Mouse (Mus musculus) left cerebral cortex, postnatal 14 days (tissue): ENCODE measurements at regions not wholly inside any gene's neighbourhood (a gene's known extent, or its start where the extent isn't known, plus 50 kb on each side); places are given as distances from the start of the nearest gene placed in this dataset.
"Not testable (repeated sequence)": the region's sequence is repeated elsewhere in the genome, so short reads cannot be mapped to it uniquely, and the experiment has no call there.

Experiments
- DNase-seq, 2 experiments: peaks; one replicate each; pipeline ENCODE4 v3.0.0; 2021 to 2022; ENCODE audit warnings: low spot score in 2 of 2, mixed read lengths in 1 of 2
- intact Hi-C: fragments of 180-260 bp; cut with DNase I; formaldehyde crosslinking; loops from one replicate; pipeline ENCODE4 v1.15.1; 2025

DNA sequence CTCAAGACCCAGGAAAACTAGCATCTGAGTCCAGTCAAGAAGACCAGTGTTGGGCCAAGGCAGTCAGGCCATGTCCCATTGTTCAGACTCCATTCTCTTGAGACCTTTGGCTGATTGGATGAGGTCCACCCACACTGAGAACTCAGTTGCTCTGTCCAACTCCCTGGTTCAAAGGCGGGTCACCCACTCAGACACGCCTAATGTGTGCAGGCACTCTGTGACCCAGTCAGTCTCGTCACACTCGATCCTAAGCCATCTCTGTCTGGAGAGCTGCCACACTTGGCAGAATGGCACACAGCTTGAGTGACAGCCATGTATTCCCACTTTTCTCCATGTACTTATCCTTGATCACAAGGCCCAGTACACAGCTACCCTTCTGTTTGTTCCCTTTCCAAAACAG is 189.8 kb upstream of the Hs6st1 start:
- DNase-seq: no peak
- intact Hi-C loops: loop anchor here (10.0 kb wide), 1 partner anchor 186 kb away; the partner anchor contains the start of gene Hs6st1

- DNase-seq: peak; percentile 77 to 93
- intact Hi-C loops: loop anchor here (10.0 kb wide), 1 partner anchor 185 kb away; the partner anchor contains the start of gene Hs6st1
These were observed 188.7 kb upstream of the Hs6st1 start for GRCm38 (mm10) chr1:35879388-35880093.

- intact Hi-C loops: no loop called here
- no peak for DNase-seq
These were observed 187.5 kb upstream of the Hs6st1 start for GRCm38 (mm10) chr1:35880562-35881265.

- intact Hi-C loops: no loop called here
- no peak for DNase-seq
These were observed 186.7 kb upstream of the Hs6st1 start for GRCm38 (mm10) chr1:35881521-35881920.

DNA sequence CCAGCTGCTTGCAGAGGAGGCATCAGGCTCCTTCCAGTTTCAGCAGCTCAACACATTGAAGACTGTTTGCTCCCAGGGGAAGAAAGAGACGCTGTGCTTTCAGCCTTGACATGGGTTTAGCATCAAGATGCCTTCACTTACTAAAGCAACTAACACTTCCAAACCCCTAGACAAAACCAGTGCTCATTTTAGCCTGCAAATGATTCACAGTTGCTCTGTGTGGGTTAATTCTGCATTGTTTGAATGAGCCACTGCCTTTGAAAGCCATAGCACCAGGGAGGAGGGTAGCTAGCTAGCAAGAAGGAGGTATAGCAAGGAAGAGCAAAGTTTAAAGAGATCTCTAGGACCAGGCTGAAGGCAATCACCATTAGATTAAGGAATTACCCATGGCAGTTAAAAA is 186.1 kb upstream of the Hs6st1 start:
- DNase-seq: no peak
- intact Hi-C loops: no loop called here

DNA sequence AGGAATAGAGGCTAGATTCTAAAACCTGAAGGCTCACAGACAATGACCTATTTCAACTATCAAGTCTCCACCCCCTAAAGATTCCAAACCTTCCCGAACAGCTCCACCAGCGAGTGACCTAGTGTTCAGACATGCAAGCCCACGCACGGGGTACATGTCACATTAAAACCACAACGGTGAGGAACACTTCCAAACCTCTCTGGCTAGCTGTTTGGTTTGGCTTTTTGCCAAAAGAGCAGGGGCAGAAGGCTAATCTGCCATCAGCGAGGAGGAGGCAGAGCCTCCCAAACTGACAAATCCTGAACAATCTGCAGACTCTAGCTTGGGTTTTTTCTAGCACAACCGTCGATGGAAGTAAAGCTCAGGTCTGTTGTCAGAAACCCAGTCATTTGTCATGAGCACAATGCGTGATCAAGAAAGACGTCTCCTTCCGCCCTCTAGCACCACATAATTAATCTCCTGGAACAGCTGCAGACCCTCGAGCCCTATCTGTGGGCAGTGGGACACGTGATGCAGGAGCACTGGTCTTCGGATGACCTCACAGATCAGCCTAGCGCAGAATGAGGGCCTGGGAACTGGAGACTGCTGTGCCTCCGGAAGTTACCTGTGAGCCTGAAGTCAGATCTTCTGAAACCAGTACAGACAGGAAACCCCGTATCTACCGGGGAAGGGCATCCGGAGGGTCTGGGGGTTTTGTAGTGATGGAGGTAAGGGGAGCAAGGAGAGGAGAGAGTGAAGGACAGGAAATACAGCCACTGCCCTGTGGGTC is 178.3 kb upstream of the Hs6st1 start:
- intact Hi-C loops: no loop called here
- no peak for DNase-seq

- intact Hi-C loops: no loop called here
- DNase-seq: no peak
These were observed 177.7 kb upstream of the Hs6st1 start for GRCm38 (mm10) chr1:35890500-35890900.

DNA sequence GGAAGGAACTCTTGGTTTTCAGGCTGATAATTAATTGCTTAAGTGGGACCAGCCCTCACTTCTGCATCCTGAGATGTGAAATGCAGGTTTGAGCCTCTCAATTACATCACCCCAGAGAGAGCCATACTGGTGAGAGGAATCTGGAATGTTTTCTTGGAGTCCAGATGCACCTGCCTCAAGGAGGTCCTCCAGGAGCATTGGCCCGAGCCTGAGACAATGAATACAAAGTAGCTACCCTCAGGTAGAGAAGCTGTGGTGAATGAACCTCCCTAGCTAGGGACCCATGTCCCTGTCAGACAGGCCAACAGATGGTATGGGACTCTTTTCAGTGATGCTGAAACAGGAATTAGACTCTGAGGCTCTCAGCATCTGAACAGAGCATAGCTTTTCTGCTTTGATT is 168.7 kb upstream of the Hs6st1 start:
- intact Hi-C loops: no loop called here
- no peak for DNase-seq

DNA sequence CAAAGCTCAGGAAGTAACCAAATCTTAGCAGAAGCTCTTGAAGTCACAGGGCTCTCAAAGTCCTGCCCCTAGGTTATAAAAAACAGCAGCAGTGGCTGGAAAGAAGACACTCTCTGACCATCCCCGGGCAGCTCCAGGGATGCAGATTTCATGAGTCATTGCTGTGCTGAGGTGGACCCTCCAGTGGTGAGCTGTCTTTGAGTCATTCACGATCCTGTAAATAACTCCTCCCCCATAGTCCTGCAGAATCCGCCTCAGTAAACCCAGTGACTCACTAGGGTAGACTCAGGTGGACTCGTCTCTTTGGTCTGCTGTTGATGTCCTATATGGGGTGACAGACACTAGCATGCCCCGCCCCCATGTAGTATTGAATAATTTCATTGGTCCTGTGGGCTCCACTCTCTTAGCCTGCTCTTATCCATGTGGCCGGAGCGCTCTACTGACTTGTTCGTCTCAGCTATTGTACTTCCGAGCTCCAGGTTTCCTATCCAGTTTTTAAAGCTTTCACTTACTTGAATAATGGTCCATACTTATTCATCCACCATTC is 164.1 kb upstream of the Hs6st1 start:
- DNase-seq: no peak
- intact Hi-C loops: no loop called here

DNA sequence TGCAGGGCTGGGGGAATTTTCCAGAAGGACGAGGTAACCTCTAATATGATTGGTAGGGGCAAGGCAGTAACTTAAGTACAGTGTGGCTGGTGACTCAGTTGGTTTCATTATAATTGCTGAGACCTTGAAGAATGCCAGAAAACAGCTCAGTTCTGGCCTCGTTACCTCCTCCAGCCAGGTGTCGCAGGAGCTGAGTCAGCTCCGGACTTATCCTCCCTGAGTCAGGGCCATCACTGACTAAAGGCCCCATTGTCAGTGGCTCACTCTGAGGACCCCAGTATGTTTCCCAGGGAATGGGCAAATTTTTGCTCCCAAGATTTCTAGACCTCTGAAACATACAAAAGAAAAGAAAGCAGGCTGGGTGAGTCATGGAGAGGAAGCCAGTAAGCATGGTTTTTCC is 154.6 kb upstream of the Hs6st1 start:
- DNase-seq: no peak
- intact Hi-C loops: no loop called here

GRCm38 (mm10) chr1:35914175-35914574 is 154.0 kb upstream of the Hs6st1 start:
- DNase-seq, intact Hi-C loops: not testable (repeated sequence)

DNA sequence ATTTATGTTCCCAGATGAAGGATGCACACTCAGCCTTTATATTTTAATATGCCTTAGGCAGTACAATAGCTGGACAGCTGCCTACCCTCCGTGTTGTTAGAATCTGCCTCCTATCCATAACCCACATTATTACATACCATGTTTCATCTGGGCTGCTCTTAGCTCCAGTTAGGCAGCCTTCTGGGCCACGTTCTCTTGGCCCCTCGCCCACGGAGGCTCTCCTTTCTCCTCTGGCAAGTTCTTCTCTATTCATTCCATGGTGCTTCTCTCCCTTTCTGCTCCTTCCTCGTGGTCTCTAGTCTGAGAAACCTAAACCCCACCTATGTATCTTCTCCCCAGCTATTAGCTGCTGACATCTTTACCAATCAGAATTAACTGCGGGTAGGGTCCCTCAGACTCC is 152.7 kb upstream of the Hs6st1 start:
- DNase-seq: no peak
- intact Hi-C loops: no loop called here

GRCm38 (mm10) chr1:35919840-35920734 is 148.1 kb upstream of the Hs6st1 start:
- no peak for DNase-seq
- intact Hi-C loops: no loop called here

DNA sequence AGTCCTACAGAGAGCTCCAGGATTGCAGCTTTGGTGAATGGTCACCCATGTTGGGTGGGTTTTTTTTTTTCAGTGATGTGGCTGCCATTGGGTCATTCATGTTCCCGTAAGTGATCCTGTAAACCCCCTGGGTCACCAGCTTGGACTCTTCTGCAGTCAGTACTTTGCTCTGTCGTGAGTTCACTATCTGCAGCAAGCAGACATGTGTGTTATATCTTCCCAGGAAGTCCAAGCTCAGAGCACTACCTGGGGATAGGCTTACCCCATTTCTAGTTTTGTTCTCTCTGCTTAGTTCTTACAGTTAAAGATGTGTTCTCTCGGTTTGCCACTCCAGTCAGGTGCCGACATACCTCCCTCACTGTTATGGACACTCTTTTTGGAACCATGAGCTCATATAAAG is 143.4 kb upstream of the Hs6st1 start:
- intact Hi-C loops: no loop called here
- no peak for DNase-seq

- intact Hi-C loops: no loop called here
- no peak for DNase-seq
These were observed 142.9 kb upstream of the Hs6st1 start for GRCm38 (mm10) chr1:35925301-35925700.

DNA sequence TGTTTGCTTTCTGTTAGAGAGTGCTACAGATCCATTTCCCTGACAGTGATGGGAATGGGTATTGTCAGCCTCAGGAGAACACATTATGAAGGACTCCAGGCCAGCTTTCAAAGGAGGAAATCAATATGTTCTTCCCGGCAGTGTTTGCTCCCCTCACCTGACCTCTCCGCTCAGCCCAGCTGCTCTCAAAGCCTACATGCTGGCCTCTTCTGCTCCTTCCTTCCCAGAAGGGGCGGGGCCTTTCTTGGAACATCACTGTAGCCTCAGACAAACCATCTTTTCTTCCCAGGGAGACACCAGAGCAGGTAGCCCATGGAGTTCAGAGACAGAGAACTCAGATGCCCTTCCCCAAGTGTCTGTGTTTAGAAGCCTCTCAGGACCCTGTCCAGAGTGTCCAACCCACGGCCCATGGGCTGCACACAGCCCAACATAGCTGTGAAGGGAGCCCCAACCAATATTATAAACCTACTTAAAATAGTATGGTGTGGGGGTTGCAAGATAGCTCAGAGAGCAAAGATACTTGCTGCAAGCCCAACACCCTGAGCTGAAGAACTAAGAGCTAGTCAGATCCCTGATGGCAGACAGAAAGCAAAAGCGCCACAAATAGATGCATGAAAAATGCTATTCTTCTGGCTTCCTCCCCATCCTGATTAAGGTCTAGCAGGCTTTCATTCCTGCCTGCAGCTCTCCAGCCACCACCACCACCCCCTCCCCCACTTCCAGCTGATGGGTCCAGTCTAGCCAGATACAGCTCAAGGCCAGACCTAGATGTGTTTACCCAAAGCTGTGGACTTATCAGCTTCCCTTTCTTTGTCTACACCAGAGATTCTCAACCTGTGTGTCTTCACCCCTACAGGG is 141.8 kb upstream of the Hs6st1 start:
- DNase-seq: no peak
- intact Hi-C loops: no loop called here

DNA sequence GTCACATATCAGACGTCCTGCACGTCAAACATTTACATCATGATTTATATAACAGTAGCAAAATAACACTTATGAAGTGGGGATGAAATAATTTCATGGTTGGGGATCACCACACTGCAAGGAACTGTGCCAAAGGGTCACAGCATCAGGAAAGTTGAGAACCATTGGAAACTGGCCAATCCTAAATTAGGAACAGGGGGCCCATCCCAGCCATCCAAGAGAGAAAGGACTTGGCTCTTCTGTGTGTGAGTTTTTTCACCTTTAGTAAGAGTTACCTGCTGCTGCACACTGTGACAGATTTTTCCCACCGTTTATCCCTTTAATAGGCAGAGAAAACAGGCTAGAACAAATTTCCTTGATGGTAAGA is 141.2 kb upstream of the Hs6st1 start:
- intact Hi-C loops: no loop called here

DNA sequence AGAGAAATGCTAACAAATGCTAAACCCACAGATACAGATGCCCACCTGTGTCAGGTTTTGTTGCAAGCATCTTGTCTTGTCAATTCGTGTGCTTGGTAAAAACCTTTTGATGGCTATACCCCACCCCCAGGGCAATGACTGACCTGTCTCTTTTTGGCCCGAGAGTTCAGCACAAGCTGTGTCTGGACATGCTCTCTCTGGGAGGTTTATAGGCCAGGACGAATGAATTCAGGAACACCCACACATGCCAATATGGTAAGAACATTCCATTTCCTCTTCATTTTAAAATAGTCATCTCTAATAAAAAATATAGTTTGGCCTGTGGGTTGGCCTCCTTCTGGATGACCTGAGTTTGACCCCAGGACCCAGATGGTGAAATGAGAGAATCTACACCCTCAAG is 137.8 kb upstream of the Hs6st1 start:
- intact Hi-C loops: no loop called here
- DNase-seq: no peak

More for the DNA sequence above, 141.2 kb upstream of the Hs6st1 start:
- no peak for DNase-seq
